Mouse (Mus musculus): ENCODE measurements around the gene Mrpl28.
"Not testable (repeated sequence)": the region's sequence is repeated elsewhere in the genome, so short reads cannot be mapped to it uniquely, and the experiment has no call there.

Gene Mrpl28

GRCm38 (mm10) chr17:26116503-26117258, 6.6 kb upstream of the Mrpl28 start:
- peak in 1 of 2 experiments; percentile 5 for DNase-seq

- DNase-seq = peak; percentile 69 to 70
These were observed 3.3 kb upstream of the Mrpl28 start for GRCm38 (mm10) chr17:26119766-26120710.

GRCm38 (mm10) chr17:26122431-26123140, 714 bp upstream of the Mrpl28 start:
- no peak for DNase-seq

GRCm38 (mm10) chr17:26124560-26124959, 1.3 kb downstream of the Mrpl28 start:
- DNase-seq = no peak

- DNase-seq = no peak
These were observed 1.9 kb downstream of the Mrpl28 start for GRCm38 (mm10) chr17:26125226-26125625.

GRCm38 (mm10) chr17:26131062-26131732, 7.9 kb downstream of the Mrpl28 start:
- no peak for DNase-seq

- DNase-seq = no peak
These were observed 8.9 kb downstream of the Mrpl28 start for GRCm38 (mm10) chr17:26131856-26132853.

GRCm38 (mm10) chr17:26137106-26137750, 13.9 kb downstream of the Mrpl28 start:
- DNase-seq = no peak

- DNase-seq = no peak
These were observed 14.4 kb downstream of the Mrpl28 start for GRCm38 (mm10) chr17:26137751-26138130.

GRCm38 (mm10) chr17:26138239-26138836, 15.0 kb downstream of the Mrpl28 start, which contains the start of gene Axin1:
Gene Axin1, plus strand, starts transcription at chr17:26138688.
- peak; percentile 96 to 99 for DNase-seq

- DNase-seq = peak; percentile 59 to 72
These were observed 15.6 kb downstream of the Mrpl28 start for GRCm38 (mm10) chr17:26138901-26139381.

- no peak for DNase-seq
These were observed 19.5 kb downstream of the Mrpl28 start for GRCm38 (mm10) chr17:26142796-26143195.

GRCm38 (mm10) chr17:26143386-26143785, 20.1 kb downstream of the Mrpl28 start:
- no peak for DNase-seq

- no peak for DNase-seq
These were observed 25.8 kb downstream of the Mrpl28 start for GRCm38 (mm10) chr17:26149056-26149455.

GRCm38 (mm10) chr17:26151886-26152630, 28.8 kb downstream of the Mrpl28 start:
- no peak for DNase-seq

GRCm38 (mm10) chr17:26162736-26163135, 39.4 kb downstream of the Mrpl28 start:
- DNase-seq = no peak

- DNase-seq = peak; percentile 26 to 27
These were observed 44.7 kb downstream of the Mrpl28 start for GRCm38 (mm10) chr17:26168039-26168438.

GRCm38 (mm10) chr17:26175248-26175647, 51.9 kb downstream of the Mrpl28 start:
- DNase-seq = not testable (repeated sequence)

Measured in thymus, postnatal 36 days (tissue).